Mouse (Mus musculus) embryo, embryonic 10.5 days (tissue): Measurements from ENCODE around the gene Aifm2.

ENCODE experiments used
- DNase-seq: peaks from one replicate; pipeline ENCODE4 v3.0.0-alpha.2; 2015; ENCODE audit warnings: low spot score

The Aifm2 gene

DNA sequence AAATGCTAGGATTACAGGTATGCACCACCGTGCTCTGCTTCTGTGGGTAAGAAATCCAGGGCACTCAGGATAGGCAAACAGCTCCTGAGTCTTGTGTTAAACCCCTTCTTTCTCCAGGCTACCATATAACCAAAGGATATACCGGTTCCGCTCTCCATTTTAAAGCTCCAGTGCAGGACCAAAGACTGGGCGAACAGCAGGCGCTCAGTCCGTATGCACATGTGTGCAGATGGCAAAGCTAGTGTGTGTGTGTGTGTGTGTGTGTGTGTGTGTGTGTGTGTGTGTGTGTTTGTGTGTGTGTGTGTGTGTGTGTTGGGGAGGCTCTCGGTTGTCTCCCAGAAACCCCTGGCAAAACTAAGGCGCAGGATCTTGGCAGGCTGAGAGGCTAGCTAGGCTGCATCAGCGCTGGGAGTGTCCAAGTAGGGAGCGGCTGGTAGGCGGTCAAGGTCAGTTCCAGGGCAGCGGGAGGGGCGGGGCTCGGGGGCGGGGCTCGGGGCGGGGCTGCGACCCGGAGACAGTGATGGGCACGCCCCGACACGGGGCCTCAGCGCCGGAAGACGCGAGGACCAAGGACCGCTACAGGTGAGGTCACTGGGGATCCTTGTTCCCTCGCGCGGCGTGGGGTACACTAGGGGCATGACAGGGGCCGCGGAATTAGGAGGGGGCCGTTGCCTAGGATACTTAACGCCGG is at the start of gene Aifm2:
Gene Aifm2, plus strand, starts transcription at position 493 of the 691 bp plus-strand sequence.
- peak; percentile 76 for DNase-seq

GRCm38 (mm10) chr10:61665651-61666050 is 49.4 kb upstream of the Aifm2 start:
- no peak for DNase-seq

DNA sequence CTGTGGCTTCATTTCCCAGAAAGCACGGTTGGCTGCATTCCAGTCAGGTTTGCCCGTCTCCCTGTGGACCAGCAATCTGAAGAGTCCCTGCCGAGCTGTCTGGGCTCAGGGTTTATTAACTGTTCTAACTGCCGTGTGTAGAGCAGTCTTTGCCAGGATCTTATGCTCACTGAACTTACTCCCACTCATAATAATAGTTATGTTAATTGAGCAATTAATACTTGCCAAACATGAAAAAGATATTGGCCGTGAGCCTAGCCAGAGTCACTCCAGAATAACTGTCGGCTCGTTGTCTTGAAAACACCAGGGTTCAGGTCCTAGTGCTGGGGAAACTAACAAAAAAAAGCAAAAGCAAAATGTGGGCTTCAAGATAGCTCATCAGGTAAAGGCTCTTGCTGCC is 45.8 kb upstream of the Aifm2 start:
- no peak for DNase-seq

DNA sequence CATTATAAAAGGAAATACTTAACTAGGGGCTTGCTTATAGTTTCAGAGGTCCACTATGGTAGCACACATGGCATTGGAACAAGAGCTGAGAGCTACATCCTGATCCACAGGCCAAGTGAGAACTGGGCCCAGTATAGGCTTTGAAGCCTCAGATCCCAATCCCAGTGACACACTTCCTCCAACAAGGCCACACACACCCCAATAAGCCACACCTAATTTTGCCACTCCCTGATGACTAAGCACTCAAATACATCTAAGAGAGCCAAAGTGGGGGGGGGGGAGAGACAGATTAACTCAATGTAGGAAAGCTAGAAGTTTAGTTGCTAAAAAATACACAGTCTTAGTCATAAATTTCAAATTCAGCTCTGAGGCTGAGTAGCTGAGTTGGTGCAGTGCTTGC is 45.2 kb upstream of the Aifm2 start:
- no peak for DNase-seq

GRCm38 (mm10) chr10:61670758-61671157 is 44.3 kb upstream of the Aifm2 start:
- DNase-seq = no peak

DNA sequence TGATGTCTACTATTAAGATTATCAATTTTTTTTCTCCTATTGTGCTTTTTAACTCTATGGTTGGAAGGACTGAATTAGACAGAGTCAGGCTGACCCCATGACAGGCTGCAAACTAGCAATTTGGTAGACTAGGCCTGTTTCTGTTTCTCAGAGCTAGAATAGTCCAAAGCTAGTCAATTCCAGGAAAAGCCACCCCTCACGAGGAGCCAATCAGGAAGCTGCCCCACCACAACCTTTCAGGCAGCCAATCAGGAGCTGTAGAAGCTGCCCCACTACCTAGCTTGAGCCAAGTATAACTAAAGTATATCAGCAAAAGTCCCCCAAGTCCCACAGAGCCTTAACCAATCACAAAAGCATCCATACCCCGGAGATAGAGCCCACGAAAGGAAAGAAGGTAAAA is 39.1 kb upstream of the Aifm2 start:
- DNase-seq = no peak

GRCm38 (mm10) chr10:61679545-61679944 is 35.5 kb upstream of the Aifm2 start:
- no peak for DNase-seq

GRCm38 (mm10) chr10:61680015-61680913 is 34.8 kb upstream of the Aifm2 start, which contains the start of gene Sar1a:
Gene Sar1a (plus strand): TSS chr10:61680299.
- DNase-seq = peak; percentile 99

DNA sequence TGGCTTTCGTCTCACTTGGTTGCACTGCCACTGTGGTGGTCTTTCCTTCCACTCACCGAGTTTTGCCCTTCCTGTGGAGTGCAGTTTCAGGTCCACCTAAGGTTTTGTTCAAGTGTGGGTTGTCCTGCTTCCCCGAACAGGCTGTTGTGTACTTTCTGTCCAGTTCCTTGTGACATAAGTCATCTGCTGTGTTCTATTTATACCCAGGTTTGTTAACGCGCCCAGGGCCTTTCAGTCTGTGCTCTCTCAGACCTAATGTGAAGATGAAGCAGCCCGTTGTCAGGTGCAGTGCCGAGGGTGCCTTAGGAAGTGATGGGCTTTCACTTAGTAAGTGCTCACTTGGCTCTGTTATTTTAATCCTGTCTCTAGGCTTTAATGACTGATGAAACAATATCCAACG is 25.7 kb upstream of the Aifm2 start:
- no peak for DNase-seq

DNA sequence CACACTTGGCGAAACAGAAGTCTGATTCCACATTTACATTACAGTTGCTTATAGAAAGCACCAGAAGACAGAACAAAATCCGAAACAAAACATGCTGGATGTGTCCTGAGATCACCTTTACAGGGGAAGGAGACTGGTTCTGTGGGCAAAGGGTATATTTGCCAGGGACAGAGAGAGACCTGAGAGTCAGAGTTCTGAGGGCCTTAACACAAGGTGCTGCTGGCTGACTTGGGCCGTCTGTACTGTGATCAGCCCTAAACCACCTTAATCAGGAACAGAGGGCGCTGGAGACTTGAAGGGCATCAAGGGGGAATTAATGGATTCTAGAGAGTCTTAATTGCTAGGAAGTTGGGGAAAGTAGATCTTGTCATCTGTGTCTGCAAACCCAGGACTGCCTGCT is 21.5 kb upstream of the Aifm2 start:
- no peak for DNase-seq

GRCm38 (mm10) chr10:61694870-61695670 is 20.0 kb upstream of the Aifm2 start, which contains the start of gene Tysnd1:
Gene Tysnd1 (plus strand): TSS chr10:61695514.
- peak; percentile 99 for DNase-seq

GRCm38 (mm10) chr10:61695703-61696559 is 19.1 kb upstream of the Aifm2 start:
- no peak for DNase-seq

DNA sequence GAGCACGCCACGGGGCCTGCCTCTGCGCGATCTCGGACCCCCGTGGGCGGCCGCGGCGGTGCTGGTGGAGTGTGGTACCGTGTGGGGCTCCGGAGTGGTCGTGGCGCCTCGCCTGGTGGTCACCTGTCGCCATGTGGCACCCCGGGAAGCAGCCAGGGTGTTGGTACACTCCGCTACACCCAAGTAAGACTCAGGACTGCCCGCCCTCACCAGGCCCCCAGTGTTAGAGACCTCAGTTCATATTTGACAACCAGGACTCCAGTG is 18.6 kb upstream of the Aifm2 start:
- no peak for DNase-seq

- DNase-seq = no peak
These were observed 18.0 kb upstream of the Aifm2 start for GRCm38 (mm10) chr10:61697028-61697427.

DNA sequence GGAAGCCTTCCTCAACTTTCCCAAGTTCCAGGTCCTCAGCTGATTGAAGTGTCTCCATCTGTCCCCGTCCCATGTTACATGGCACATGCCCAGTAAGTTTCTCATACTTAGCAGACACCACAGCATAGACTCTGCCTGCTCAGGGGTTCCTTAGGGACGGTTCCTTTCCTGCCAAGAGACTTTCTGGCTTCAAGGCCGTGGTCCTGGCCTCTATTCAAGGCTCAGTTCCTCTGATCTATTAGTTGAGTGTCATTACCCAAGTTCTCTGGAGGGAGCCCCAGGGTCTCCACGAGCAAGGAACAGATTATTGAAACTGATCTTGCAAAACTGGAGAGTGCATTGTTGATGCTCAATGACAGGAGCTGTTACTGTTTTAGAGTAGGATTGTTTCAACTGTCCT is 10.4 kb upstream of the Aifm2 start:
- no peak for DNase-seq

- DNase-seq = no peak
These were observed 8.4 kb upstream of the Aifm2 start for GRCm38 (mm10) chr10:61706412-61707375.

DNA sequence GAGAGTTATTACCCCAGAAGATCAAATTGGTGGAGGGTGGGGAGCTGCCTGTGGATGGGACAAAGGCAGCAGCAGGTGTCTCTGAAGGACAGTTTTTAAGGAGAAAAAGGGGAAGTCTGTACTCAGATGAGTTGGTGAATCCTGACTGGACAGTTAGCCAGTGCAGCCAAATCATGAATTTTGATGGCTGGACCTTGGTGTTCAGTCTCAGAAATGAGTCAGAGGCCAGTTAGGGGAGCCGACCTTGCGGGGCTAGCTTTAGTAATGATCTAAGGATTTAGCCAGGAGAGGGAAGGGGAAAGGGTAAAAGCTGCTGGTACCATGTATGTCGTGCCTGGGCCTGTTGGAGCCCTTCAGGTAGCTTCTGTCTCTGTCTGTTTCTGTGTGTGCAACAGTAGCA is 1.5 kb upstream of the Aifm2 start:
- no peak for DNase-seq

DNA sequence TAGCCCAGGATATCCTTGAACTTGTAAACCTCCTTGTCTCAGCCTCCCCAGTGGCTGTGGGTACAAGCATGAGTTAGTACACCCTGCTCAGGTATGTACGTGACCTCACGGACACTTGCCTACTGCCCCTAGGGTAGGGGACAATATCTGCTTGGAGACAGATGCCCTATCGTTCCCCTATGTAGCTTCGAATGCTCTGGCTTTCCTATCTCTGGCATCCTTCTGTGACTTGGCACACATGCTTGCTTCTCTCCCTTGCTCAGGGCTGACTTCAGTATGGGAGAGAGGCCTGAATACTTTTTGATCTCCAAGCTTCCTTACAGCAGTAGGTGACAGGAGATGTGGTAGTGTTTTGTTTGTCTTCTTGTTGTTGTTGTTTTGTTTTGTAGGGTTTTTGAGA is 917 bp upstream of the Aifm2 start:
- DNase-seq = no peak

GRCm38 (mm10) chr10:61715462-61715837 is 387 bp downstream of the Aifm2 start:
- DNase-seq = no peak
